22 mouse cellular contexts compared by ENCODE assay signal in genomic region chr13:48609106-48609505, GRCm38 (mm10). TPM values are rescaled to one million over a fixed set of nuclear protein-coding genes. Genes with fewer than 3 reads are reported as not detected.
DNase-seq lines count a peak whose midpoint lies in the region; TF ChIP-seq lines count a peak whose summit lies in the region.
"Had no signal": no experiment of that assay in that cellular context is flagged by ENCODE, and none has a peak within 500 bp of the region (broad histone marks: within the 10 kb centered on the region; RNA-seq: fewer than 3 reads in every experiment).

No protein-coding gene starts in this region.

- H3K4me3 ChIP-seq in layer of hippocampus, adult 2 months: no peak overlapping the region
- no peak overlapping the region for H3K4me3 ChIP-seq in olfactory bulb, adult 2 months (ENCODE audit: insufficient read depth, low read depth, low read length)
- H3K4me3 ChIP-seq: embryonic facial prominence, embryonic 13.5 days; forebrain, embryonic 13.5 days; heart, embryonic 10.5 days; hindbrain, embryonic 13.5 days had no signal

- TF ChIP-seq CTCF in layer of hippocampus, adult 2 months (conservative IDR thresholded peaks at IDR 0.05): no peak
- TF ChIP-seq CTCF in olfactory bulb, adult 2 months (IDR thresholded peaks at IDR 0.05; ENCODE audit: insufficient read depth, low read depth, low read length): no peak

- DNase-seq in layer of hippocampus, adult 2 months (ENCODE audit: low spot score in 2 of 2): peak in 1 of 2 experiments; percentile 24
- DNase-seq in layer of hippocampus, adult 11-12 months (ENCODE audit: low spot score): no peak
- peak; percentile 43 for DNase-seq in right cerebral cortex, adult 18-20 months
- DNase-seq in right cerebral cortex, postnatal 36 days (ENCODE audit: low spot score in 2 of 2): no peak
- DNase-seq in cerebellum, adult 8-10 months: no peak
- DNase-seq: adrenal gland, postnatal 10 days; cerebellum, adult 11-12 months; cerebellum, adult 9-11 months; cerebellum, postnatal 36 days; forebrain, postnatal 0 days; gastrocnemius, postnatal 36 days; heart, adult 18-20 months; heart, postnatal 10 days had no signal

- H3K4me1 ChIP-seq in olfactory bulb, adult 2 months (ENCODE audit: control insufficient read depth, insufficient read depth, low read length): peaks cover 16% of the 10 kb centered on the region
- H3K4me1 ChIP-seq: forebrain, embryonic 13.5 days; hindbrain, embryonic 13.5 days had no signal

- peak overlapping the region; percentile 8; the same call in 1 of the 2 replicates for H3K27ac ChIP-seq in layer of hippocampus, adult 2 months
- peak overlapping the region; percentile 90 for H3K27ac ChIP-seq in olfactory bulb, adult 2 months (ENCODE audit: insufficient read depth, low read depth, low read length)
- H3K27ac ChIP-seq: embryonic facial prominence, embryonic 13.5 days; forebrain, embryonic 13.5 days; heart, embryonic 10.5 days; hindbrain, embryonic 13.5 days; hindbrain, postnatal 0 days had no signal

- TF ChIP-seq POLR2A in olfactory bulb, adult 2 months (IDR thresholded peaks at IDR 0.05; ENCODE audit: insufficient read depth, low read depth, low read length): no peak

- WGBS in olfactory bulb, adult 2 months: 16% methylated on average over 5 of the region's 5 CpGs

RNA-seq across cellular contexts. Expression of gene Ptpdc1, which starts 16.4 kb away (rescaled TPM):
- total RNA-seq in layer of hippocampus, adult 2 months (2021): 10 to 100 TPM; 37.0 to 44.7 TPM
- not detected in 2 replicates for polyA plus RNA-seq in olfactory bulb, adult 2 months (2012; ENCODE audit: insufficient read depth, insufficient read length, low replicate concordance, missing spikeins)
- total RNA-seq: CH12.LX had no signal

RNA-seq across cellular contexts. Expression of gene Barx1, which starts 53.7 kb away (rescaled TPM):
- not detected for total RNA-seq in layer of hippocampus, adult 2 months (2021)
- polyA plus RNA-seq in olfactory bulb, adult 2 months (2012; ENCODE audit: insufficient read depth, insufficient read length, low replicate concordance, missing spikeins): not detected in 2 replicates
- total RNA-seq: CH12.LX; forebrain, postnatal 0 days; gastrocnemius, adult 8-10 months; gastrocnemius, postnatal 36 days; heart, adult 18-20 months; heart, postnatal 10 days; hematopoietic stem cell, adult 5-6 weeks; hindbrain, postnatal 0 days had no signal
- polyA plus RNA-seq: forebrain, embryonic 13.5 days; forebrain, postnatal 0 days; hindbrain, embryonic 13.5 days; hindbrain, postnatal 0 days had no signal
